Mouse (Mus musculus): ENCODE measurements at regions not wholly inside any gene's neighbourhood (a gene's known extent, or its start where the extent isn't known, plus 50 kb on each side); places are given as distances from the start of the nearest gene placed in this dataset.

DNA sequence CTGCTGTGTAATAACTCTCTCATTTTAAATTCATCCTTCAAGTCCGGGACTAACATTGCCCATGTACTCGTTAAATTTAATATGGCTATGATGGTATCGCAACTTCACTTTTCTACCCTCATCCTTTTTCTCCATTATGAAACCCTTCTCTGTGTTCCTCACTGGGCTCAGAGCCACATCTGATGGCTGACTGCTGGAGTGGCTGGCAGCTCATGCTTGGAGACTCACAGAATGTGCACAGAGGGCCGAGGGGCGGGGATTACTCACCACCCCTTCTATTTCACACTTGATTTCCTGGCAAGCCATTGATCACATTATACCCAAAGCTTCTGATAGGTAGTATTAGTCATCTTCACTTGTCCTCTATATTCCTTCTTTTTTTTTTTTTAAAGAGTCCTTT, 81.1 kb upstream of the Vwde start:
- no peak for DNase-seq (ENCODE audit: extremely low spot score, low read depth, low spot score)

GRCm38 (mm10) chr6:13298171-13298570, 73.4 kb upstream of the Vwde start:
- no peak for DNase-seq (ENCODE audit: extremely low spot score, low read depth, low spot score)

- no peak for DNase-seq (ENCODE audit: extremely low spot score, low read depth, low spot score)
These were observed 72.3 kb upstream of the Vwde start for GRCm38 (mm10) chr6:13297110-13297509.

DNA sequence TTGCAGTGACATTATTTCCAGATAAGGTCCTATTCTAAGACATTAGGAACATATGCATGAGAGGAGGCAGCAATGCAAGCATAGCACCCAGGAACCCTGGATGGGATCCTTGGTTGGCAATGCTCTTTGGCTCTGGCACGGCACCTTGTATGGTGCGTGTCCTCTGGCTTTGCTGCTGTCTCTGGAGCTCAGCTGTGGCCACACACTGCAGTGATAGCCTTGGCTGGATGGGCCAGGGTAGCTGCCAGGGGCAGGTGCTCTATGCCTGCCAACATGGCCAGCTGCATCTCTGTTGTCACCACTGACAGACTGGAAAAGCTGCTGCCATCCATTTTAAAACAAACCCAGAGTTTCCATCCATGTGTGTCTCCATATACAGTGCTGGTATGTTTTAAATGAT, 71.3 kb upstream of the Vwde start:
- DNase-seq (ENCODE audit: extremely low spot score, low read depth, low spot score): no peak

DNA sequence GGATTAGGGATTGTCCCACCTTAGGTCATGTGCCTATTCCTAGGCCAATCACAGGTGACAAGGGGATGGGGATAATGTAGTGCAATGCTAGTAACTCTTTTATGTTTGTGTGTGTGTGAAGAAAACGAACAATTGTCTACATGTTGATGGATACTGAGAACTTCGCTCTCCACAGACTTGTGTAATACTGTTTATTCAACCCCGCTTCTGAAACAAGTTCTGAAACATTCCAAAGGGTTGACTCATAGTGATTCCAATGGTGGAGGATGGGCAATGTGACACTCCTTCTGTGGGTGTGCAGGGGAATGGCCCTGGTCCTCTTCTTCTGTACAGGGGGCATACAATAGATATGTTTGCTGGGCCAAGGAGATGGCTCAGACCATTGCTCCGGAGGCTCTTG, 69.6 kb upstream of the Vwde start:
- no peak for DNase-seq (ENCODE audit: extremely low spot score, low read depth, low spot score)

DNA sequence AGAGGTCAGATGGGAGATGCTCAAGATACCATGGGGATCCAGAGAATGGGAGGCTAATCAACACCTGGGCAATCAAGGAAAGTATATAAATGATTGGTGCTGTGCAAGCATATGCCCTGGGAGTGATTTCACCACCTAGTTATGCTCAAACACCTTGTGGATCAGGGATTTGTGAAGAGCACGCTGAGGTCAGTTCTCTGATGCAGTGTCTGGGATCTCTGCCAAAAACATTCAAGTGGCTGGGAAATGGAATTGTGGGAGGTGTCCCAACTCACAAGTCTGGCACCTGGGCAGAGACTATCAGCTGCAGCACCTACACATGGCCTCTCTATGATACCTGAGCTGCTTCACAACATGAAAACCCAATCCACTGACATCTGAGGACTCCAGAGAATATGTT, 63.7 kb upstream of the Vwde start:
- DNase-seq (ENCODE audit: extremely low spot score, low read depth, low spot score): no peak

DNA sequence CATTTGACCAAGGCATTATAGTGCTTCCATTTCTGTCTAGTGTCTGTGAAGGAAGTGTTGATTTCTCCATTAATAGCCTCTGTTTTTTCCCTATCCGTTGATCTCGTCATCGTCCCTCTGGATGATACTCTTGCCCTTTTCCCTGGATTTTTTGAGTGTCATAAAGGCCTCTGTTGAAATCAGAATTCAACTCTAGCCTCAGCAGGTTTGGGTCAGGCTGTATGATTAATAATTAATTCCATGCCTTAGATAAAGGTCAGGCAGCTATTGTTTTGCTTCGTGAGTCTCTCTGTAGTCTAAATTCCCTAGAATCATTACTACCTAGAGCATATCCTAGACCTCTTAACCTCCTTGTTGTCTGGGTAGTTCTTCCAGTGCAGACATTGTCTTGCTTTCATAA, 63.0 kb upstream of the Vwde start:
- no peak for DNase-seq (ENCODE audit: extremely low spot score, low read depth, low spot score)

DNA sequence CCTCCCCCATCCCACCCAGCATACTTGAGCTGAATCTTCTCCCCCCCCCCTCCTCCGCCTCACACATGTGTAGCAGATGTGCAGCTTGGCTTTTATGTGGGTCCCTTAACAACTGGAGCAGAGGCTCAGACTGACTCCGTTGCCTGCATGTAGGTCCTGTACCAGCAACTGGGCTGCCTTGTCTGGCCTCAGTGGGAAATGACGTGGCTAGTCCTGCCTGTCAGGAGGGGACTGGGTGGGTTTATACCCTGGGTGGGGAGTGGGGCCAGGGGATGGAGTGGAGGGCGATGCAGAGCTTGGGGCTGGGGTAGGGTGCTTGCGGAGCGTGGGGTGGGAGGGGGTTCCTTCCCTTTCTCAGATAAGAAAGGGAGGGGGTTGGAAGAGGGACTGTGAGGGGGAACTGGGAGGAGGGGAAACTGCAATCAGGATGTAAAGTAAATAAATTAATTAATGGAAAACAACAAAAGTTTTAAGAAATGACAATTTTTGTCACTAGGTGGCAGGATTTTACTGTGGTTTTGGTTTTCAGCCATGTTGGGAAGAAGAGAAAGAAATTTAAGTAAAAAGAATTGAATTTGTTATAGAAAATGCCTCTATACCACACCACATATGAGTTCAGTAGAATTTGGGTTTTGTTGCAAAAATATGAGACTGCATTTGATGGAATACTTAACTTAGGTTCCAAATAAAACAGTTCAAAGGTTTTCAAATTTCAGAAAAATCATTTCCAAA, 61.9 kb upstream of the Vwde start:
- DNase-seq (ENCODE audit: extremely low spot score, low read depth, low spot score): no peak

DNA sequence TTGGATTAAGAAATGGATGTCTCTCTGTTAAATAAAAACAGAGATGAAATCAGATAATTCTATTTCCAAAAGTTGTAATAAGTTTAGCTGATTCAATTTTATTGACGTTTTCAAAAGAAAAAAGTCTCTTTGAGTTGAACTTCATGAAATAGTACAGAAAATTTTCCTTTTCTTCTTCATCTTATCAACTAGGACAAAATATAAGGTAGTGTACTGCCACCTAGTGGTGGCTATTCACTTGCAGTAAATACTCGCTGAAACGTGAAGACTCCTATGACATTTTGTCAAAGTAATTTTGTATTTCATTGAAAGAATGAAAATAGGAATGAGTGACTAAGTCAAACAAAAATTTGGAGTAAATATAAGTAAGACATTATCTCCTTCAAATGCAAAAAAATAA, 56.1 kb upstream of the Vwde start:
- DNase-seq (ENCODE audit: extremely low spot score, low read depth, low spot score): peak; percentile 58

Measured in hindlimb bud, embryonic 11.5 days (tissue).